Mouse (Mus musculus): ENCODE measurements around the gene Ryr1. TPM values are rescaled to one million over a fixed set of nuclear protein-coding genes. Genes with fewer than 3 reads are reported as not detected.

The Ryr1 gene
- polyA plus RNA-seq (2012; rRNA removed) = 0.70 and 1.1 TPM in 2 replicates

DNA sequence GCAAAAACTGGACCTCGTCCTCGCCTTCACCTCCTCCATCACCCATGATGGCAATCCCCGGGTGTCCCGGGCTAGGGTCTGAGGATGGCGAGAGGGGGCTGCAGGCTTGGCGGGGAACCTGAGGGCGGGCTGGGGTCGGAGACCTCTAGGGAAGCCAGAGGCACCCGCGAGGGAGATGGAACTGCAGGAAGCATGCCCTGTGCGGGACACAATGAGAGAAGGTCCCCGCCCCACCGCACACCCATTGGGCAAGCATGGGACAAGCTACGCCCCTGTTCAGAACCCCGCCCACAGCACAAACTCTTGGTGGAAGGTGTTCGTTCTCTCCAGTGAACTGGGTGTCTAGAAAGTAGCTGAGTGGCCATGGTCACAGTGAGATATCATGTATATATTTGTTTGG, at the start of gene Ryr1:
TSS of gene Ryr1 (minus strand) at position 210 of the 400 bp plus-strand sequence.
- no peaks in the 10 kb centered on the region for H3K27me3 ChIP-seq (ENCODE audit: control insufficient read depth, insufficient read depth, low read length)
- H3K36me3 ChIP-seq (ENCODE audit: control insufficient read depth, insufficient read depth, low read length) = no peaks in the 10 kb centered on the region
- H3K4me3 ChIP-seq (ENCODE audit: control insufficient read depth, low read depth, low read length) = no peak within 1 kb of the TSS; the same call in 1 of the 2 replicates
- H3K4me1 ChIP-seq (ENCODE audit: control insufficient read depth, insufficient read depth, low read length) = peaks cover 8% of the 10 kb centered on the region
- no peak within 1 kb of the TSS for H3K27ac ChIP-seq (ENCODE audit: control insufficient read depth, insufficient read depth, low read depth, low read length)
- TF ChIP-seq CTCF (IDR thresholded peaks at IDR 0.05; ENCODE audit: control insufficient read depth, insufficient read depth, insufficient replicate concordance, low read depth, low read length) = no peak
- no peak for TF ChIP-seq POLR2A (IDR thresholded peaks at IDR 0.05; ENCODE audit: control insufficient read depth, low read depth, low read length)

DNA sequence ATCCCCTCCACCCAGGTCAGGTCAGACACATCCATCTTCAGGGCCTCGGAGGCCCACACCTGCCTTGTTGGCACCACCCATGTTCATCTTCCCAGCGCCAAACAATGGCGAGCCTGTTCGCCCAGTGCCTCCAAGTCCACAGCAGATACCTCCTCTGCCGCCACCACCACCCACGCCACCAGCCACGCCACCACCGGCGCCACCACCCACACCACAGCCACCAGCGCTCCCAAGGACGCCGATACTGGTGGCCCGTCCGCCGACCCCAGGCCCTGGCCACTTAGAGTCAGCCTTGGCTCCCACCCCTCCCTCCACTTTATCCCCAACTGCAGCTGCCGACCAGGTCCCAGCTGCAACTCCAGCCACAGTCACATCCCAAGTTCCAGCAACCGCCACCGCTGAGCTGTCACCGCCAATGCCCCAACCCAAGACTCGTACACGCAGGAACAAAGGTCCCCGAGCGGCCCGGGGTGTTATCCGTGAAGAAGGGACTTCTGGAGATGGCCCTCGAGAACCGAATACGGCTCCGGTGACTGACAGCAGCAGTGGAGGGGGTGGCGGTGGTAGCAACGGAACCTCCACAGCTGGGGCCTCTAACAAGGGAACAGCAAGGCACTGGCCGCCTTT, 47.5 kb upstream of the Ryr1 start:
- no peak for TF ChIP-seq POLR2A (IDR thresholded peaks at IDR 0.05; ENCODE audit: control insufficient read depth, low read depth, low read length)
- no peak for TF ChIP-seq CTCF (IDR thresholded peaks at IDR 0.05; ENCODE audit: control insufficient read depth, insufficient read depth, insufficient replicate concordance, low read depth, low read length)
- peak overlapping the region; percentile 47 for H3K27ac ChIP-seq (ENCODE audit: control insufficient read depth, insufficient read depth, low read depth, low read length)
- H3K36me3 ChIP-seq (ENCODE audit: control insufficient read depth, insufficient read depth, low read length) = no peaks in the 10 kb centered on the region; the same call in 1 of the 2 replicates
- no peaks in the 10 kb centered on the region for H3K27me3 ChIP-seq (ENCODE audit: control insufficient read depth, insufficient read depth, low read length)
- peaks cover 43% of the 10 kb centered on the region for H3K4me1 ChIP-seq (ENCODE audit: control insufficient read depth, insufficient read depth, low read length)
- H3K4me3 ChIP-seq (ENCODE audit: control insufficient read depth, low read depth, low read length) = peak overlapping the region; percentile 96

DNA sequence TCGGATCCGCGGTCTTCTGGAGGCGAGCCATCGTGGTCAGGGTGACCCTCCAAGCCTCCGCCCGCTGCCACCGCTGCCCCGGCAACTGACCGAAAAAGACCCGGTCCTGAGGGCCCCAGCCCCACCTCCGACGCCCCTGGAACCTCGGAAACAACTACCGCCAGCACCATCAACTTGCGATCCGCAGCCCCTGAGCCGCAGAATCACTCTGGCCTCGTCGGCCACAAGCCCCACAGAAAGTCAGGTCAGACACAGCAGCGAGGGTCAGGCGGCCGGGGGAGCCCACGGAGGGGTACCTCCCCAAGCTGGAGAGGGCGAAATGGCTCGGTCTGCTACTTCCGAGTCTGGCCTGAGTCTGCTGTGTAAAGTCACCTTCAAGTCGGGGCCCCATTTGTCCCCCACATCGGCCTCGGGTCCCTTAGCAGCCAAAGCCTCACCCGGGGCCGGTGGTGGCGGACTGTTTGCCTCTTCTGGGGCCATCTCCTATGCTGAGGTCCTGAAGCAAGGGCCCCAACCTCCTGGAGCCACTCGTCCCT, 46.7 kb upstream of the Ryr1 start:
- Histone ChIP-seq H3K4me3 (ENCODE audit: control insufficient read depth, low read depth, low read length) (peak overlapping the region; percentile 96), H3K27me3 (ENCODE audit: control insufficient read depth, insufficient read depth, low read length) (no peaks in the 10 kb centered on the region), H3K4me1 (ENCODE audit: control insufficient read depth, insufficient read depth, low read length) (peaks cover 46% of the 10 kb centered on the region), H3K36me3 (ENCODE audit: control insufficient read depth, insufficient read depth, low read length) (no peaks in the 10 kb centered on the region), H3K27ac (ENCODE audit: control insufficient read depth, insufficient read depth, low read depth, low read length) (peak overlapping the region; percentile 47)
- TF ChIP-seq POLR2A (IDR thresholded peaks at IDR 0.05; ENCODE audit: control insufficient read depth, low read depth, low read length) (no peak), CTCF (IDR thresholded peaks at IDR 0.05; ENCODE audit: control insufficient read depth, insufficient read depth, insufficient replicate concordance, low read depth, low read length) (no peak)

DNA sequence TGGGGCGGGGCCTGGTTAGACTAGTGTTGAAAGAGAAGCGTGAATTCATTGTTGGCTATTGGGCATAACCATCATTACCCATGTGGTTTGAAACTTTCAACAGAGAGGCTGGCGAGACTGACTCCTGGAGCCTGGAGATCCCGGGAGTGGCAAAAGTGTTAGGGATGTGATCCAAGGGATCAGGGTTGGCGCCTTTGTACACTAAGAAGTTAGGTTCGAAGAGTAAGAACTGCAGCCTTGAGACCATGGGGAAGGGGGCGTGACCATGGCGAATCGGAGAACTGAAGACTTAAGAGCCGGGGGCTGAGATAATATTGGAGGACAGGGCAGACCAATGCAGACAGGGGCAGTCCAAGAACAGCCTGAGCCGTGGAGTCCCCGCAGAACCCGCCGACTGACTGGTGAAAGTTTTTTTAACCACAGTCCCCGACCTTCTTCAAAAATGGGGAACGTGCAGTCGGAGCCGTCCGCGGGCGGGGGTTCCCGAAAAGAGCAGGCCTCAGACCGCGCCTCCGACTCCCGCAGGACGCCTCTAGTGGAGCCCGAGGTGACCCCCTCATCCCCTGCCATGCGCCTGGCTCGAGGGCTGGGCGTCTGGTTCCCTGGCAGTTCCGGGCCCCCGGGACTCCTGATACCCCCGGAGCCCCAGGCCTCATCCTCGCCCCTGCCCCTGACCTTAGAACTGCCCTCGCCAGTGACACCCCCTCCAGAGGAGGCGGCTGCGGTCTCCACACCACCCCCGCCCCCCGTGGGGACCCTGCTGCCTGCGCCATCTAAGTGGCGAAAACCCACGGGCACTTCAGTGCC, 46.0 kb upstream of the Ryr1 start:
- Histone ChIP-seq H3K36me3 (ENCODE audit: control insufficient read depth, insufficient read depth, low read length) (no peaks in the 10 kb centered on the region), H3K4me3 (ENCODE audit: control insufficient read depth, low read depth, low read length) (peak overlapping the region; percentile 96), H3K4me1 (ENCODE audit: control insufficient read depth, insufficient read depth, low read length) (peaks cover 46% of the 10 kb centered on the region), H3K27me3 (ENCODE audit: control insufficient read depth, insufficient read depth, low read length) (no peaks in the 10 kb centered on the region), H3K27ac (ENCODE audit: control insufficient read depth, insufficient read depth, low read depth, low read length) (peak overlapping the region; percentile 92)
- peak; percentile 7; the same call in 1 of the 2 replicates for TF ChIP-seq POLR2A (IDR thresholded peaks at IDR 0.05; ENCODE audit: control insufficient read depth, low read depth, low read length)
- TF ChIP-seq CTCF (IDR thresholded peaks at IDR 0.05; ENCODE audit: control insufficient read depth, insufficient read depth, insufficient replicate concordance, low read depth, low read length) = no peak

DNA sequence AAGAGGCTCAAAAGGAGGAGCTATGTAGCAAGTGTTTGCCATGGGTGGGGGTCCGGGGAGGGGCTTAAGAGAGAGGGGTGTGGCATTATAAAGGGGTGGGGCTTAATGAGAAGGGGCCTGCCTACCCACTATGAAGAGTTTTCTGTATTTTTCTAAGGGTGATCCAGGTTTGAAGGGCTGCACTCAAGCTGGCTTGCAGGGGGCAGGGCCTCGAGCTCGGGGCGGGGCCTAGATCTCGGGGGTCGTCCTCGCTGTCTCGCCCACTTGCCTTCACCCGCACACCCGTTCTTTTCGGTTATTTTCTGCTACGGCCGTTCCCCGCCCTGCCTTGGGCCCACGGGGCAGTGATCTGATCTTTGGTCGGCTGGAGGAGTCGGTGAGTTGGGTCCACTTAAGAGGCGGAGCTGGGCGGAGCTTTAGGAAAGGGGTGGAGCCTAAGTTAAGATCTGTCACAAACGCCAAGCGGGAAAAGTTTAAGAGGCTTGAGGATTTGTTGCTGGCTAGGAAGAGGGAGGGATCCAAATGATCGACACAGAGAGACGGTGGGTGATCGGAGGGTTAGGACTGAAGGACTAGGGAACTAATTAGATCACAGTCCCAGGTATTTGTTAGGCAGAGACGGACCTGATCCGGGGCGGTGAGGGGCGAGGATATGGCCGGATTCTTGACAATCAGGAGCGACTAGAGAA, 45.2 kb upstream of the Ryr1 start, which contains the start of the genes Ggn and Spred3:
TSS of gene Ggn (plus strand) at position 145 of the 689 bp plus-strand sequence.
TSS of gene Spred3 (minus strand) at position 346 of the 689 bp plus-strand sequence.
- H3K27me3 ChIP-seq (ENCODE audit: control insufficient read depth, insufficient read depth, low read length) = no peaks in the 10 kb centered on the region
- peak within 1 kb of the TSS; percentile 96 for H3K4me3 ChIP-seq (ENCODE audit: control insufficient read depth, low read depth, low read length)
- peaks cover 46% of the 10 kb centered on the region for H3K4me1 ChIP-seq (ENCODE audit: control insufficient read depth, insufficient read depth, low read length)

DNA sequence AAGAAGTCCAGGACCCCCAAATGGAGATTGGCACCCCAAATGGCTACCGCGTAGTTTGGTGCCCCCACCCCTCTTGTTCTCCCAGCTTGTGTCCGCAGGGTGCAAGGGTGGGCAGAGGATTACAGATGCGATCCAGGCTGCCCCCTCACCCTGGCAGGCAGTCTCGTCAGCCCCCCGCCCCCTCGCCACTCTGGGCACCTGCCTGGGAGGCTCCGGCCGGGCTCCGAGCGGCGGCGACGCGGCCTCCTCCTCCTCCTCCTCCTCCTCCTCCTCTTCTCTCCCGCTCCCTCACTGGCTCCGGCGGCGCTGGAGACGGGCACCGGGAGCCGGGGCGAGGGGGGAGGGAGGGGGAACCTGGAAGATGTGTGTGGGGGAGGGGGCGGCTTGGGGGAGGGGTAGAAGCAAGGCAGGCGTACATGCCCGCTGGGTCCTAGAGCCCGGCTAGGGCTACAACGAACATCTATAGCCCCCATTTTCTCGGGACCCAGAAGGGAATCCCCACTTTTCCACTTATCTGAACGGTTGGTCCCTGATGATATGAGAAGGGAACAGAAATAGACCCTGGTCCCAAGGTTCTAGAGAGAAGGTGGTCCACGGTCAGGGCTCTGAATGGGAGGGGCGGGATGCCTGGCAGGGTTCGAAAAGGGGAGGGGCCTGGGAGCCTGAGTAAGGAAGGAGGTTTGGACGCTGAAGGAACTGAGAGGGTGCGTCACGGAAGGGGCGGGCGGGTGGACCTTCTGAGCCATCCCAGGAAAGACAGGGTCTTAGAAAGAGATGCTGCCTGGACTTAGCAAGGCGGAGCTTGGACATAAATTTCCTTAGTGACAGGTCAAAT, 44.5 kb upstream of the Ryr1 start:
- peak overlapping the region; percentile 96 for H3K4me3 ChIP-seq (ENCODE audit: control insufficient read depth, low read depth, low read length)
- peaks cover 46% of the 10 kb centered on the region for H3K4me1 ChIP-seq (ENCODE audit: control insufficient read depth, insufficient read depth, low read length)
- TF ChIP-seq POLR2A (IDR thresholded peaks at IDR 0.05; ENCODE audit: control insufficient read depth, low read depth, low read length) = no peak; the same call in 1 of the 2 replicates
- no peak for TF ChIP-seq CTCF (IDR thresholded peaks at IDR 0.05; ENCODE audit: control insufficient read depth, insufficient read depth, insufficient replicate concordance, low read depth, low read length)
- no peaks in the 10 kb centered on the region for H3K36me3 ChIP-seq (ENCODE audit: control insufficient read depth, insufficient read depth, low read length)
- H3K27ac ChIP-seq (ENCODE audit: control insufficient read depth, insufficient read depth, low read depth, low read length) = peak overlapping the region; percentile 50
- no peaks in the 10 kb centered on the region for H3K27me3 ChIP-seq (ENCODE audit: control insufficient read depth, insufficient read depth, low read length)

More for the DNA sequence above, 45.2 kb upstream of the Ryr1 start, which contains the start of the genes Ggn and Spred3:
- no peaks in the 10 kb centered on the region for H3K36me3 ChIP-seq (ENCODE audit: control insufficient read depth, insufficient read depth, low read length)
- peak within 1 kb of the TSS; percentile 92 for H3K27ac ChIP-seq (ENCODE audit: control insufficient read depth, insufficient read depth, low read depth, low read length)
- TF ChIP-seq POLR2A (IDR thresholded peaks at IDR 0.05; ENCODE audit: control insufficient read depth, low read depth, low read length) (peak; percentile 49; the same call in 1 of the 2 replicates), CTCF (IDR thresholded peaks at IDR 0.05; ENCODE audit: control insufficient read depth, insufficient read depth, insufficient replicate concordance, low read depth, low read length) (no peak)
